Mouse (Mus musculus) spleen, adult 18-20 months (tissue): Measurements from ENCODE around the gene Crcp.

Experiments used
- DNase-seq, 2 experiments: peaks; one replicate each; pipeline ENCODE4 v3.0.0; 2022; ENCODE audit warnings: mixed read lengths in 2 of 2

The Crcp gene

DNA sequence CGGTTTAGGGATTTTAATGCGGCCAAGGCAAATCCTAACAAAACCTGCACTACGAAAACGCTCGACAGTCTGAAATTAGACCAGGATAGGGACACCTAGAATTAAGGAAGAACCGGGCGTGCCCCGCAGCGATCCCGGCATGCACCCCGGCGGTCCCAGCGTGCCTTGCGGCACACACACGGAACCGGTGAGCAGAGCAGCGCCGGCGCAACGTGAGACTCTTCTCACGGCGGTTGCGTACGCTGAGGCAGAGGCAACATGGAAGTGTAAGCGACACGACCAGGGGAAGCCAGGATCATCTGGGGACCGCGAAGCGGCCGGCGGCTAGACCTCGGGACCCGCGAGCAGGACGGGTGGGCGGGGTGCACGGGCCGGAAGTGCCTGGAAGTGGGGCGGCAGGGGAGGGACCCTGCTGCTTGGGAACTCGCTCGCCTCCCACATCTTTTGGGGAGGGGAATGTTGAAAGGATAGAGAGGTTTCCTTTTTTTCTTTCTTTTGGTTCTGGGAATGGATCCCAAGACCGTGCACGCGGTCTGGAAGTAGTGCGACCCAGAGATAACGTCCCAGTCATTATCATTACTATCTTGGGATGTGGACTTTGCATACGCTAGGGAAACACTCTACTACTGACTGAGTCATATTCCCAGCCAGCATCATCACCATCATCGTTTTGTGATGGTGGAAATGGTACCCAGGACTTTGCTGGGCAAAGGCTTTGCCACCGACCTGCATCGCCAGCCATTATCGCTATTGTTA lies at the start of gene Crcp, which contains the start of gene Asl:
TSS of gene Crcp (plus strand) at position 149 of the 756 bp plus-strand sequence.
TSS of gene Asl (minus strand) at position 106 of the 756 bp plus-strand sequence.
- DNase-seq = peak; percentile 70 to 90

- DNase-seq = no peak
These were observed 48.9 kb upstream of the Crcp start for GRCm38 (mm10) chr5:129980216-129980615.

DNA sequence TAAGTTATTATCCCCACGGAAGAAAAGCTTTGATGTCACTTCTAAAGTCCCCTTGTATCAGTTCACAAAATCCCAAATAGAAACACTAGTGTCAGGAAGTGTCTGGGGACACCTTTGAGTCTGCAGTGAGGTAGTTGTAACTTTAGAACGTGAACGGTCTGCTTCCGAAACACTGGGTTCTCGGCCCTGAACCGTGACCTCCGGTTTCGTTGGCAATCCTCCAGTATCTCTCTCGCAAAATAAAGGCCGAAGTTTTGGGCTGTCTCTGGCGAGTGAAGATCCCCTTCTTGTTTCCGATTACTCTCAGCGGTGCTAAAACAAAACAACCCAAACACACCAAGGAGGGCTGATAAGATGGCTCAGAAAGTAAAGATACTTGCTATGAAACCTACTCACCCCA lies 39.7 kb upstream of the Crcp start:
- DNase-seq = no peak

DNA sequence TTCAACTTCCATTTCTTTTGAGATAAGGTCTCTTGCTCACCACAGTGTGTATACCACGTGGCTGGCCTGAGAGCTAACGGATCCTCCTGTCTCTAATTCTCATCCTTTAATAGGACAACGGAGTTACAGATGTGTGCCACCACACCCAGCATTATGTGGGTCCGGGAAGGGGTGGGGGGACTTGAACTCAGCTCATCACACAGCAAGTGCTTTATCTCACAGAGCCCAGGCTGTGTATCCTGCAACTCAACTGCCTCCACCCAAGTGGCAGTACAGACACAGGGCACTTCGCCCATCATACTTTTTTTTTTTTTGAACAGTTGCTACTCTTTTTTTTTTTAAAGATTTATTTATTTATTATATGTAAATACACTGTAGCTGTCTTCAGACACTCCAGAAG lies 37.2 kb upstream of the Crcp start:
- DNase-seq = no peak

DNA sequence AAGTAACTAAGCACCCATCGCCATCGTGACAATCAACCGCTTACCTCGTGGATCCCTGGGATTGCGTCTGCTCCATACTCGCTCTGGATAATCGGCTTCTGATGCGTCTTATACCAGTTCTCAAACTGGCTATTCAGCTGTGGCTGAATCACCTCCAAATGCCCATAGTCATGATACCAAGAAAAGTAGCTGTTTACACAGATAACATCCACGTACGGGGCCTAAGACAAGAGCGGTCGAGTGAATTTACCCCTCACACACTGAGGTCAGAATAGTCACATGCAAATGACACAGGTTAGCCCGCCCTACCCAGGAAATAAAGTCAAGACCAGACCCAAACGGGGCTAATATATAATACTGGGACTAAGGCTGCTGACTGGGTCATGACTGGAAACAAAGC lies 35.7 kb upstream of the Crcp start:
- no peak for DNase-seq

- no peak for DNase-seq
These were observed 34.1 kb upstream of the Crcp start for GRCm38 (mm10) chr5:129994989-129995388.

DNA sequence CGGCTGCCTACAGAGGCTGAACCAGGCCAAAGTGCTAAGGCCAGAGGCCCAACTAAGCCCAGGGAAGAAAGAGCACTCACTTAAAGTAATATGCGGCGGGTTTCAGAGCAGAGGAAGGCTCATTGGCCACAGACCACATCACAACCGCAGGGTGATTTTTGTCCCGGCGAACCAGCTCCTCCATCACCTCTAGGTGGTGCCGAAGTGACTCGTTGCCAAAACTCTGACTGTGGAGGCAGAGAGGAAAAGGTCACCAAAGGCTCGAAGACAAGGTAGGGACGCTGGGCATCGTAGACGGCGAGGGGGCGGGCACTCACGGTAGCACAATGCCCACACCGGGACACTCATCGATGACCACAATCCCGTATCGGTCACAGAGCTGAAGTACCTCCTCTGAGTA lies 31.4 kb upstream of the Crcp start:
- DNase-seq = no peak

- peak; percentile 38 to 58 for DNase-seq
These were observed 30.0 kb upstream of the Crcp start for GRCm38 (mm10) chr5:129999097-129999496.

GRCm38 (mm10) chr5:130000735-130001134 lies 28.4 kb upstream of the Crcp start:
- DNase-seq = no peak

GRCm38 (mm10) chr5:130001356-130001987 lies 27.6 kb upstream of the Crcp start:
- DNase-seq = peak in 1 of 2 experiments; percentile 10

- peak; percentile 66 to 76 for DNase-seq
These were observed 26.6 kb upstream of the Crcp start, which contains the start of gene Gusb for GRCm38 (mm10) chr5:130002301-130003146. TSS of gene Gusb (minus strand) at chr5:130003049.

GRCm38 (mm10) chr5:130003229-130003628 lies 25.9 kb upstream of the Crcp start:
- DNase-seq = no peak

GRCm38 (mm10) chr5:130007344-130007743 lies 21.7 kb upstream of the Crcp start:
- DNase-seq = no peak

- no peak for DNase-seq
These were observed 21.0 kb upstream of the Crcp start for GRCm38 (mm10) chr5:130008034-130008590.

- no peak for DNase-seq
These were observed 19.3 kb upstream of the Crcp start for GRCm38 (mm10) chr5:130009784-130010183.

DNA sequence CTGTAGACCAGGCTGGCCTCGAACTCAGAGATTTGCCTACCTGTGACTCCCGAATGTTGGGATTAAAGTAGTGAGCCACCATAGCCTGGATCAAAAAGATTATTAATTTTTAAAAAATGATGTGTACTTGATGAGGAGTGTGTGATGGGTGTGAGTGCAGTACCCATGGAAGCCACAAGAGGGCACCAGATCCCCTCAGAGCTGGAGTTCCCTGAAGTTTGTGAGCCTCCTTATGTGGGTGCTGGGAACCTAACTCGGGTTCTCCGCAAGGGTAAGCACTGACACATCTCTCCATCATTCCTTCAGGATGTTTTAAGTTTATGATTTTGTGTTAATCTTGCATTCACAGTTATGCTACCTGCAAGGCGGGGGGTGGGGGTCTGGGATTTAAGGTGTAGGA lies 18.1 kb upstream of the Crcp start:
- DNase-seq = no peak

- DNase-seq = no peak
These were observed 14.0 kb upstream of the Crcp start for GRCm38 (mm10) chr5:130015104-130015503.

GRCm38 (mm10) chr5:130019461-130019860 lies 9.6 kb upstream of the Crcp start:
- DNase-seq = no peak

- DNase-seq = no peak
These were observed 7.6 kb upstream of the Crcp start for GRCm38 (mm10) chr5:130021361-130021966.

DNA sequence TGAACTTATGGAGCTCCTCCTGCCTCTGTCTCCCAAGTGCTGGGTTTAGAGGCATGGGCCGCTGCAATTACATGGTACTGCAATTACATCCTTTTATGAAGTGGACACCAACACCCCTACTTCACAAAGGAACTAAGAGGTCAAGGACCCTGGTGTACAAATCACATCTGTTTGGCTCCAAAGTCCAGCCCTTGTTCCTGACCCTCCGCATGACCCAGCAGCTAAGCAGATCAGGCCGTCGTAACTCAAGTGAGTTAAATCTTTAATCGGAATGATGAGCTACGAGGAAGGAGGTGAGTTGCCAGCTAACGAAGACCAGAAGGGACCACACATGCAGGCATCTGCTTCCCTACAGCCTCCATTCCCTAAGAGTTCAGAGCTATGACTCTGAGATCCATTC lies 6.7 kb upstream of the Crcp start:
- no peak for DNase-seq

GRCm38 (mm10) chr5:130023067-130023766 lies 5.9 kb upstream of the Crcp start:
- no peak for DNase-seq
